Mouse (Mus musculus): ENCODE results near the gene Gm4707.
"Not testable (repeated sequence)": the region's sequence is repeated elsewhere in the genome, so short reads cannot be mapped to it uniquely, and the experiment has no call there.

The Gm4707 gene

GRCm38 (mm10) chr17:71459818-71460217, at the start of gene Gm4707:
Gm4707 (minus strand) TSS chr17:71459918.
- no peak for DNase-seq (ENCODE audit: low read depth, low spot score)

GRCm38 (mm10) chr17:71506832-71507231, 47.1 kb upstream of the Gm4707 start:
- DNase-seq (ENCODE audit: low read depth, low spot score), result no peak

- DNase-seq (ENCODE audit: low read depth, low spot score), result no peak
These were observed 36.1 kb upstream of the Gm4707 start for GRCm38 (mm10) chr17:71495784-71496183.

- no peak for DNase-seq (ENCODE audit: low read depth, low spot score)
These were observed 31.6 kb upstream of the Gm4707 start for GRCm38 (mm10) chr17:71491332-71491686.

GRCm38 (mm10) chr17:71490666-71491331, 31.1 kb upstream of the Gm4707 start:
- DNase-seq (ENCODE audit: low read depth, low spot score), result no peak

- DNase-seq (ENCODE audit: low read depth, low spot score), result no peak
These were observed 30.2 kb upstream of the Gm4707 start for GRCm38 (mm10) chr17:71489703-71490461.

GRCm38 (mm10) chr17:71486231-71486851, 26.6 kb upstream of the Gm4707 start:
- DNase-seq (ENCODE audit: low read depth, low spot score), result peak; percentile 11

- DNase-seq (ENCODE audit: low read depth, low spot score), result peak; percentile 9
These were observed 26.1 kb upstream of the Gm4707 start for GRCm38 (mm10) chr17:71485791-71486230.

GRCm38 (mm10) chr17:71484711-71485110, 25.0 kb upstream of the Gm4707 start:
- DNase-seq (ENCODE audit: low read depth, low spot score), result no peak

GRCm38 (mm10) chr17:71483418-71484060, 23.8 kb upstream of the Gm4707 start:
- no peak for DNase-seq (ENCODE audit: low read depth, low spot score)

- no peak for DNase-seq (ENCODE audit: low read depth, low spot score)
These were observed 19.7 kb upstream of the Gm4707 start for GRCm38 (mm10) chr17:71479381-71479901.

GRCm38 (mm10) chr17:71477481-71477880, 17.8 kb upstream of the Gm4707 start:
- DNase-seq (ENCODE audit: low read depth, low spot score), result peak; percentile 20

GRCm38 (mm10) chr17:71476346-71477020, 16.8 kb upstream of the Gm4707 start:
- peak; percentile 3 for DNase-seq (ENCODE audit: low read depth, low spot score)

GRCm38 (mm10) chr17:71475705-71476089, 16.0 kb upstream of the Gm4707 start:
- DNase-seq (ENCODE audit: low read depth, low spot score), result peak; percentile 83

- peak; percentile 97 for DNase-seq (ENCODE audit: low read depth, low spot score)
These were observed 15.3 kb upstream of the Gm4707 start, which contains the start of gene Smchd1 for GRCm38 (mm10) chr17:71474762-71475704. Smchd1 (minus strand) TSS chr17:71475343.

GRCm38 (mm10) chr17:71474128-71474527, 14.4 kb upstream of the Gm4707 start:
- no peak for DNase-seq (ENCODE audit: low read depth, low spot score)

GRCm38 (mm10) chr17:71471261-71471660, 11.5 kb upstream of the Gm4707 start:
- DNase-seq (ENCODE audit: low read depth, low spot score), result no peak

GRCm38 (mm10) chr17:71460312-71460711, 594 bp upstream of the Gm4707 start:
- DNase-seq (ENCODE audit: low read depth, low spot score), result no peak

- not testable (repeated sequence) for DNase-seq (ENCODE audit: low read depth, low spot score)
These were observed 2.4 kb downstream of the Gm4707 start for GRCm38 (mm10) chr17:71457361-71457760.

GRCm38 (mm10) chr17:71445191-71445590, 14.5 kb downstream of the Gm4707 start:
- DNase-seq (ENCODE audit: low read depth, low spot score), result no peak
